Mouse (Mus musculus) CH12.LX (cell line): Measurements from ENCODE around the gene Rbks.

ENCODE experiments used
- E2F4 ChIP-seq: IDR thresholded peaks from 2 replicates; pipeline ENCODE4 v1.6.1; 2011; ENCODE audit warnings: low read depth, low read length, improper control_type of control experiment; ENCODE audit not compliant: insufficient replicate concordance
- EP300 ChIP-seq: IDR thresholded peaks from 2 replicates; pipeline ENCODE4 v1.6.1; 2011; ENCODE audit warnings: low read length, improper control_type of control experiment
- ETS1 ChIP-seq: conservative IDR thresholded peaks from 2 replicates; pipeline ENCODE4 v1.6.1; 2012; ENCODE audit warnings: low read depth, mild to moderate bottlenecking, inconsistent platforms, low read length, improper control_type of control experiment, moderate library complexity
- POLR2A ChIP-seq: IDR thresholded peaks from 2 replicates; pipeline ENCODE4 v1.6.1; 2011; ENCODE audit warnings: low read depth, mild to moderate bottlenecking, improper control_type of control experiment, low read length
- SMC3 ChIP-seq: IDR thresholded peaks from 2 replicates; pipeline ENCODE4 v1.6.1; 2011; ENCODE audit warnings: low read depth, low read length, improper control_type of control experiment
- TBP ChIP-seq: conservative IDR thresholded peaks from 2 replicates; pipeline ENCODE4 v1.6.1; 2011; ENCODE audit warnings: low read depth, low read length, improper control_type of control experiment
- TCF12 ChIP-seq: IDR thresholded peaks from 2 replicates; pipeline ENCODE4 v1.6.1; 2014; ENCODE audit warnings: low read depth, mild to moderate bottlenecking, inconsistent platforms, low read length, improper control_type of control experiment

DNA sequence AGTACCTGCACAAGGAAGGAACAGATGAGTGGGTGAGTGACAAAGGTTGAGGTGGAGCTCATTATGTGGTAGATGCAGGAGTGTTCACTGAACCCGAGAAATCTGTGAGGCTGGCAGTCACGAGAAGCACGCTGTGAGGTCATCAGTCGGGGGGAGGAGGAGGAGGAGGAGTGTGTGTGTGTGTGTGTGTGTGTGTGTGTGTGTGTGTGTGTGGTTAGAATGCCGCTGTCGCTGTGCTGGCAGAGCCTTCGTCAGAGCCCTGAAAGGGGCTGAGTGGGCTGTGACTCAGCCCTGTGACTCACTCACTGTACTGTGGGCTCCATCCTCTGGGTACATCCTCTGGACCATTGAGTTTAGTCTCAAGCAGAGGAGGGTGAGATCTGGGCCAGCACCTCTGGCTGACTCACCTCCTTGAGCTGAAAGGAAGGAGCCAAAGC lies 120.9 kb downstream of the Rbks start:
- TF ChIP-seq ETS1, result no peak
- TF ChIP-seq POLR2A, result no peak
- TF ChIP-seq TCF12, result no peak
- no peak for TF ChIP-seq EP300
- no peak for TF ChIP-seq TBP
- no peak for TF ChIP-seq E2F4
- TF ChIP-seq SMC3, result no peak
